Mouse (Mus musculus) lung, postnatal 0 days (tissue): ENCODE data around the gene Osbpl3. TPM values are rescaled to one million over a fixed set of nuclear protein-coding genes. Genes with fewer than 3 reads are reported as not detected.

Experiments used
- ATAC-seq: fragments of 200-750 bp; cut with Nextera tagmentation; 2 replicates; pipeline ENCODE4 v1.8.0; 2017; ENCODE audit warnings: moderate library complexity
- DNase-seq: peaks from one replicate; pipeline ENCODE4 v3.0.0-alpha.2; 2016; ENCODE audit warnings: low spot score
- H3K27ac ChIP-seq: fragments of 300-500 bp; sonication (generic); 2 replicates; pipeline ENCODE4 v1.5.1; 2014; ENCODE audit warnings: antibody characterized with exemption, mild to moderate bottlenecking, low read length, mixed read lengths
- H3K27me3 ChIP-seq: fragments of 300-500 bp; sonication (generic); replicated peaks from 2 replicates; pipeline ENCODE4 v1.6.1; 2014; ENCODE audit warnings: low read length, mixed read lengths; ENCODE audit not compliant: insufficient read depth
- H3K36me3 ChIP-seq: fragments of 300-500 bp; sonication (generic); 2 replicates; pipeline ENCODE4 v1.6.1; 2014; ENCODE audit warnings: low read length, mixed read lengths; ENCODE audit not compliant: insufficient read depth
- H3K4me1 ChIP-seq: fragments of 300-500 bp; sonication (generic); 2 replicates; pipeline ENCODE4 v1.6.1; 2014; ENCODE audit warnings: antibody characterized with exemption, low read depth, low read length, mixed read lengths; ENCODE audit not compliant: insufficient read depth
- H3K4me2 ChIP-seq: fragments of 300-500 bp; sonication (generic); replicated peaks from 2 replicates; pipeline ENCODE4 v1.6.1; 2014; ENCODE audit warnings: low read depth, mild to moderate bottlenecking, low read length, moderate library complexity, mixed read lengths
- H3K4me3 ChIP-seq: fragments of 300-500 bp; sonication (generic); 2 replicates; pipeline ENCODE4 v1.5.1; 2014; ENCODE audit warnings: low read depth, low read length
- H3K9ac ChIP-seq: fragments of 300-500 bp; sonication (generic); replicated peaks from 2 replicates; pipeline ENCODE4 v1.6.1; 2014; ENCODE audit warnings: low read depth, mild to moderate bottlenecking
- H3K9me3 ChIP-seq: fragments of 300-500 bp; sonication (generic); 2 replicates; pipeline ENCODE4 v1.6.1; 2016; ENCODE audit warnings: low read length, mixed read lengths
- CTCF ChIP-seq: IDR thresholded peaks from 2 replicates; pipeline ENCODE4 v1.5.1; 2016; ENCODE audit warnings: antibody characterized with exemption, mild to moderate bottlenecking
- EP300 ChIP-seq: IDR thresholded peaks from 2 replicates; pipeline ENCODE4 v1.6.1; 2016; ENCODE audit warnings: antibody characterized with exemption, mild to moderate bottlenecking, control low read depth
- whole genome bisulfite sequencing: fragments of 180-500 bp; shearing (Covaris S2); extraction: QIAGEN DNeasy Blood & Tissue Kit; methylation state at CpG from one replicate; pipeline ENCODE4 v1.1.7; 2014; 5-methylcytosine and 5-hydroxymethylcytosine counted together
- polyA plus RNA-seq: library from polyadenylated mRNA; unstranded; fragments of >200 nt; fragmentation: Nextera tagmentation; extraction: Ambion mirVana; gene quantifications from 2 replicates; pipeline ENCODE4 v1.2.1, GENCODE M21; 2015

Osbpl3 gene
- 4.7 TPM in 2 replicates for polyA plus RNA-seq

DNA sequence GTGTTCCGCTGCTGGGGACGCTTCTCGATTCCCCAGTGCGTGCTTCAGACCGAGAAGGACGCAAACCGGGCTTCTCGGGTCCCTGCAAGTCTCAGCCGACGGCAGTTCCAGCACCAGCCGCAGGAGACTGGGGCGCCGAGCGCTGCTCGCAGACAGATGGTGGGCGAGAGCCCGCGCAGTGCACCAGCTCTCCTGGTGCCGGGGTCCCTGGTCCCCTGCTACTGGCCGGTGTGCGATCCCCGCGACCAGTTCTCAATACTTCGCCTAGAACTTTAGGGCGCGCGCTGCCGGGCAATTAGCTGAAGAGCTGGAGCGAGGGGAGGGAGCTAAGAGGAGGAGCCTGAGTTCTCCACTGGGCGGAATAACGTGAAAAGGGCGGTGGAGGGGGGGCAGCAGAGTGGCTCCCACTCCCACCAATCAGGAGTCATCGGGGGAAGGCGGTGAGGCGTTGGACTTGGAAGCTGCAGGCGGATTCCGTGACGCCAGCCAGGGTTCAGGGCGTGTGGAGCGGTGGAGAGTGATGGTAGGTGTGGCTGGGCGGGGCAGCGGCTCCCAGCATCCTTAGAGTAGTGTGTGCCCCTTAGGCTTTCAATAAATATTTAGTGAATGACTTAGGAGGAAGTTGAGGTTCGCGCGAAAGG lies at the start of gene Osbpl3:
Osbpl3 (minus strand) TSS at position 373 of the 641 bp plus-strand sequence.
- H3K9ac ChIP-seq, result peak within 1 kb of the TSS; percentile 45; the same call in 1 of the 2 replicates
- H3K27ac ChIP-seq, result no peak within 1 kb of the TSS
- ATAC-seq (peak; percentile 98), DNase-seq (peak; percentile 95)
- no peaks in the 10 kb centered on the region for H3K9me3 ChIP-seq
- under 1% methylated on average over 45 of the region's 45 CpGs for WGBS
- peak within 1 kb of the TSS; percentile 100 for H3K4me2 ChIP-seq
- peak within 1 kb of the TSS; percentile 56 for H3K4me3 ChIP-seq
- no peaks in the 10 kb centered on the region; the same call in 1 of the 2 replicates for H3K4me1 ChIP-seq
- H3K27me3 ChIP-seq, result no peaks in the 10 kb centered on the region
- H3K36me3 ChIP-seq, result no peaks in the 10 kb centered on the region
- TF ChIP-seq CTCF (peak; percentile 70), EP300 (no peak)

GRCm38 (mm10) chr6:50505531-50505930 lies 49.5 kb upstream of the Osbpl3 start:
- H3K4me3 ChIP-seq, result no peak overlapping the region
- H3K27ac ChIP-seq, result no peak overlapping the region
- no peak for ATAC-seq
- DNase-seq, result no peak
- no peaks in the 10 kb centered on the region for H3K9me3 ChIP-seq
- no peak overlapping the region for H3K9ac ChIP-seq
- no peak overlapping the region for H3K4me2 ChIP-seq
- no peak for TF ChIP-seq CTCF
- TF ChIP-seq EP300, result no peak
- WGBS, result 90% methylated on average over 5 of the region's 5 CpGs
- no peaks in the 10 kb centered on the region for H3K27me3 ChIP-seq
- H3K4me1 ChIP-seq, result no peaks in the 10 kb centered on the region
- H3K36me3 ChIP-seq, result no peaks in the 10 kb centered on the region

DNA sequence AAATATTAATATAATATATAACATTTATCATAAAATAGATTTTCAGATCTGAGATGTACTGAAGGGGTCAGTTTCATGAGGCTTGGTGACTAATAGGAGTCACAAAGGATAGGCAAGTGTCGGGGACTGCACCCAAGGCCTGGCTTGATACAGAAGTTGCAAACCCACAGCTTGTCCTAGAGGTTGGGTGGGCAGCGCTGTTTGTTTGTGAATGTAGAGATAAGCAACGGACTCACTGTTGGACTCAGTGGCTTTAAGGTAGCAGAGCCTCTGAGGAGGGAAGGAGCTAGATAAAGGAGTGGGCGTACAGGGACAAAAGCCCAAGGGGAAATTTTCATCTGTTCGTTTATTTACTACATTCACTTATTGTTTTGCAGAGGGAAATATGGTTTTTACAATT lies 48.7 kb upstream of the Osbpl3 start:
- ATAC-seq, result no peak
- Histone ChIP-seq H3K36me3 (no peaks in the 10 kb centered on the region), H3K4me1 (no peaks in the 10 kb centered on the region), H3K9ac (no peak overlapping the region), H3K27ac (no peak overlapping the region), H3K4me2 (no peak overlapping the region), H3K27me3 (no peaks in the 10 kb centered on the region), H3K9me3 (no peaks in the 10 kb centered on the region), H3K4me3 (no peak overlapping the region)
- DNase-seq, result no peak
- TF ChIP-seq CTCF (no peak), EP300 (no peak)
- 81% methylated on average over 5 of the region's 5 CpGs for WGBS

- H3K9ac ChIP-seq, result no peak overlapping the region
- no peaks in the 10 kb centered on the region for H3K9me3 ChIP-seq
- ATAC-seq, result no peak
- DNase-seq, result no peak
- H3K36me3 ChIP-seq, result no peaks in the 10 kb centered on the region
- TF ChIP-seq EP300, result no peak
- no peak for TF ChIP-seq CTCF
- no peaks in the 10 kb centered on the region for H3K4me1 ChIP-seq
- 29% methylated on average over 8 of the region's 8 CpGs for WGBS
- H3K4me3 ChIP-seq, result no peak overlapping the region
- no peak overlapping the region for H3K4me2 ChIP-seq
- H3K27me3 ChIP-seq, result no peaks in the 10 kb centered on the region
- H3K27ac ChIP-seq, result no peak overlapping the region
Measured at GRCm38 (mm10) chr6:50503779-50504178, 47.8 kb upstream of the Osbpl3 start.

DNA sequence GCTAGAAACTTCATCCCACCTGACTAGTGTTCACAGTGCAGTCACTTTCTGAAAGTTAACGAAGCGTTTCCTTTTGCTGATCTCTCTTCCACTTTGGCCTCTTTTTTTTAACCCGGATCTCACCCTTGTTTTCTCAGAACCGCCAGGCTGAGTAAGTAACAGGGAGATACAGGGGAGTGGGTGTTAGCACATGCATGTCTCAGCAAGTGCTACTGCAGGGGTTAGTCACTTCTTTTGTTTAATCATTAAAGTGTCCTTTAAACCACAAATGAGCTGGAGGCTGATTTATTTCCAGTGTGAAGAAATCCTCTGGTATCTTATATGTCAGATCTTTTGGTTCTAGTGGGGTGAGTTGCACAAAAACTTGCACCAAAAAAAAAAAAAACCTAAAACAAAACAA lies 47.0 kb upstream of the Osbpl3 start:
- ATAC-seq, result no peak
- TF ChIP-seq EP300, result no peak
- no peak for TF ChIP-seq CTCF
- no peak overlapping the region for H3K9ac ChIP-seq
- H3K4me2 ChIP-seq, result no peak overlapping the region
- no peak overlapping the region for H3K27ac ChIP-seq
- no peaks in the 10 kb centered on the region for H3K27me3 ChIP-seq
- no peaks in the 10 kb centered on the region for H3K9me3 ChIP-seq
- no peak overlapping the region for H3K4me3 ChIP-seq
- H3K36me3 ChIP-seq, result no peaks in the 10 kb centered on the region
- peak; percentile 35 for DNase-seq
- 58% methylated on average over 4 of the region's 4 CpGs for WGBS
- no peaks in the 10 kb centered on the region for H3K4me1 ChIP-seq

DNA sequence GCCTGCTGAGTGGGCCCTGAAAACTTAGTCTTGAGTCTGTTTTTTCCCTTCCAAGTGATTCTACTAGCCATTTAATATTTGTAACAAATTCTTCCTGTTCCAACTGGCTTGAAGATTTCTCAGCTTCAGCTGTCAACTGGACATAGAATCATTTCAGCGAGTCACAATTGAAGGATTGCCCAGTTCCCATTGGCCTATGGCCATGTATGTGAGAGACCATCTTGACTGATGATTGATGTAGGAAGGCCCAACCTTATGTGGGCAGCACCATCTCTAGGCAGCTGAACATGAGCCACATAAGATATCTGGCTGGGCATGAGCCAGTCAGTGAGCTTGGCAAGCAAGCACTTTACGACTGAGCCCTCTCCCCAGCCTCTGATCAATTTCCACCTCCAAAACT lies 42.3 kb upstream of the Osbpl3 start:
- no peaks in the 10 kb centered on the region for H3K36me3 ChIP-seq
- no peaks in the 10 kb centered on the region for H3K4me1 ChIP-seq
- H3K9ac ChIP-seq, result no peak overlapping the region
- WGBS, result 79% methylated on average over 2 of the region's 2 CpGs
- no peak overlapping the region for H3K4me3 ChIP-seq
- TF ChIP-seq EP300, result no peak
- TF ChIP-seq CTCF, result no peak
- H3K4me2 ChIP-seq, result no peak overlapping the region
- no peaks in the 10 kb centered on the region for H3K9me3 ChIP-seq
- H3K27me3 ChIP-seq, result no peaks in the 10 kb centered on the region
- ATAC-seq (no peak), DNase-seq (no peak)
- H3K27ac ChIP-seq, result no peak overlapping the region

DNA sequence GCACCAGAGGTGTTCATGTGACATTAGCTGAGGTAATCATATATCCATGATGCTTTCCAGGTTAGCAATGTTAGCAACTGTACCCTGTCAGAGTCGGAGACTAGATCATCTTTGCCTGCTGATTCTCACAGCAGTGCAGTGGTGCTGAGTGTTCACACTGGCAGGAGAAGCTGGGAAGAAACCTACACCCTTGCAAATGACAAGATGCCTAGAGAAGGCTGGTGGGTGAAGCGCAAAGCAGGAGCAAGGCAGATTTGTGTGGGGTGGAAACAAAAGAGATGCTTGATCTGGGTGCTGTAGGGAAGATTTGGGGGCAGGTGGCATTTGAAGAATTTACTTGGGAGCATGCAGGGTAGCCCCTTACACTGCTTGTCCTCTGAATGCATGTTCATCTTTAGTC lies 34.5 kb upstream of the Osbpl3 start:
- H3K36me3 ChIP-seq, result no peaks in the 10 kb centered on the region
- ATAC-seq (no peak), DNase-seq (no peak)
- TF ChIP-seq CTCF, result no peak
- no peak for TF ChIP-seq EP300
- no peak overlapping the region for H3K27ac ChIP-seq
- H3K4me2 ChIP-seq, result no peak overlapping the region
- H3K4me3 ChIP-seq, result no peak overlapping the region
- no peaks in the 10 kb centered on the region for H3K9me3 ChIP-seq
- H3K9ac ChIP-seq, result no peak overlapping the region
- H3K4me1 ChIP-seq, result no peaks in the 10 kb centered on the region
- no peaks in the 10 kb centered on the region for H3K27me3 ChIP-seq
- 83% methylated on average over 2 of the region's 2 CpGs for WGBS
